Mouse (Mus musculus): ENCODE results near the gene Usp18.

Usp18 gene

DNA sequence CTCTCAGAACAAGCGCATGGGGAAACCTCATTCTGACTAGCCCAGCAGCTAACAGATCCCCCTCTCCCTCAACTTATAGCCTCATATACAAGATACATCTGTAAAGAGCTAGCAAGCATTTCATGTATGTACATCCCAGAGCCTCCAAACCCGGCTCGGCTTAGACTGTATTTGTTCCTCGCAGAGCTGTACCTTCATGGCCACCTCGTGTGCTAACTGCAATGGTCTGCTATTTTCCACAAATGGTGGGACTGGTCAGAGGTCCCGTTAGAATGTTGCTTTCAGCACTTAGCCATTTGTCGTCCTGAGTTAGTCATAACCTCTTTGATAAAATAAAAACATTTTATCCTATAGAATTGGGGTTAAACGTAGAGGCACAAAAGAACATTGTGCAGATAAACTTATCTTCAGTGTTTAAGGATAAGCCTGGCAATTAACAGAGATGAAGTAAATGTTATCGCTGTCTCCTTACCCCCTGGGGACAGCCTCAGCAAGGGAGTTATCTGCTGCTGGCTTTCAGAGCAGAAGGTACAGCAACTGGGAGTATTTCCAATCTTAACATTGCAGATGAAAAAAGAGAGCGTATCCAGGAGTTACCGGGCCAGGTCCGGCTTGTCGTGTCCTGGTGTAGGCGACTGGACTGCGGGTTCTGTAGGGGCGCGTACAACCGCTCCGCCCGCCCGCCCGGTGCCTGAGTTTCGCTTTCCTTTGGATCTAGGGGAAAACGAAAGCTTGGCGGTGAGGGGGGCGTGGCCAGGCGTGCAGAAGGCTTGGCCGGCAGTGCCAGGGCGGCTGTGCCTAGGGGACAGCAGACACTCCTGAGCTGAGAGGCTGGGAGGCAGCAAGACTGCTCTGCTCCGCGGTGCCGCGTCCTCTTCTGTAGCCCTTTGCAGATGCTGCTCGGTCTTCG, at the start of gene Usp18:
Gene Usp18 (plus strand): TSS at position 780 of the 910 bp plus-strand sequence.
- peak; percentile 97 for DNase-seq (ENCODE audit: inconsistent ontology term)

- no peak for DNase-seq (ENCODE audit: inconsistent ontology term)
Observed at GRCm38 (mm10) chr6:121197807-121198365, 47.8 kb upstream of the Usp18 start.

- DNase-seq (ENCODE audit: inconsistent ontology term) = no peak
Observed at GRCm38 (mm10) chr6:121200458-121200857, 45.2 kb upstream of the Usp18 start.

DNA sequence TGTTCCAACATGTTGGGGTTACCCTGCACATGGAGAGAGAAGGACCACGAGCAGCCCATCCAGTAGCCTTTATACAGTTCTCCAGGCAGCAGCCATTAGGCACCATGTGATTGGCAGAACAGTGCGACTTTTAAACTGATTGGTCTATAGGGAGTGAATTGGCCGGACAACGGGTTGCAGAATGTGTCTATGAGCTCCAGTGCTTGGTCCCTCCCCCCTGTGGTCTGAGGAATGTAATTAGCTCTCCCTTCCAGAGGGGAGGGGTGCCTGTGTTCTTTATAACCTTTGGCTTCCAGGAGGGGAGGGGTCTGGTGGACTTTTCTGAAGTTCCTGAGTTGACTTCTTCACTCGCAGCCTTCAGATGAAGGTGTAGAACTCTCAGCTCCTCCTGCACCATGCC, 43.7 kb upstream of the Usp18 start:
- no peak for DNase-seq (ENCODE audit: inconsistent ontology term)

- DNase-seq (ENCODE audit: inconsistent ontology term) = no peak
Observed at GRCm38 (mm10) chr6:121206481-121206880, 39.2 kb upstream of the Usp18 start.

- no peak for DNase-seq (ENCODE audit: inconsistent ontology term)
Observed at GRCm38 (mm10) chr6:121209584-121209983, 36.1 kb upstream of the Usp18 start.

GRCm38 (mm10) chr6:121210149-121210925, 35.4 kb upstream of the Usp18 start, which contains the start of gene Tuba8:
TSS of gene Tuba8 (plus strand) at chr6:121210696.
- peak; percentile 87 for DNase-seq (ENCODE audit: inconsistent ontology term)

DNA sequence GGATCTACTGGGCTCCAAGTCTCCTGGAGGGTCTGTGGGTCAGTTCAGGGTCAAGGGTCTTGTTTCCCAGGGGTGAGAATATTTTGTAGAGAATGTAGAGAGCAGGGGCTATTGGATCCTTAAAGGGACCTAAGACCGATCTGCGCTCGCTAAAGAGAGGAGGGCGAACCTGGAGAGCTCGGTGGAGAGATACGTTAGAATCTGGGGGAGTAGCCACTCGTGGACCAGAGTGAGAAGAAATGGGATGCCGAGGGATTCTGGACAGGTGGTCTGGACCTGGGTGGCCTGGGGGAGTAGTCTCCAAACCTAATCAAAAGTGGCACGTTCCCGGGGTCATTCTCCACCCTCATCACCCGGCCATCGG, 34.8 kb upstream of the Usp18 start:
- DNase-seq (ENCODE audit: inconsistent ontology term) = no peak

GRCm38 (mm10) chr6:121211743-121212142, 34.0 kb upstream of the Usp18 start:
- DNase-seq (ENCODE audit: inconsistent ontology term) = no peak

DNA sequence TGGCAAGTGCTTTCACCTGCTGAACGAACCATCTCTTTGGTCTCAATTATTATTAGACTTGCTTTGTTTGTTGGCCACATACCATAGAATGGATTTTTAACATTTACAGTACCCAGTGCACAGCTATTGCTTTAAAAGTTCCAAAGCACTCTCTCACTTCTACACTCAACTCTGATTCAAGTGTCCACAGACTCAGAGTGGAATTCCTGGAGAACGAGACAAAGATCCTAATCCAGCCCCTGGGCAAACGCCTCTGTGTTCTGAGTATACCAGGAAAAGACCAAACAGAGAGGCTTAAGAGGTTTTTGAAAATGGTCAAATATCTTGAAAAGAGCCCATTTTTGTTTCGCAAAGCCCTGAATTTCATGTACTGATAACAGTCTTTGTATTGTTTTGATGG, 32.7 kb upstream of the Usp18 start:
- DNase-seq (ENCODE audit: inconsistent ontology term) = no peak

DNA sequence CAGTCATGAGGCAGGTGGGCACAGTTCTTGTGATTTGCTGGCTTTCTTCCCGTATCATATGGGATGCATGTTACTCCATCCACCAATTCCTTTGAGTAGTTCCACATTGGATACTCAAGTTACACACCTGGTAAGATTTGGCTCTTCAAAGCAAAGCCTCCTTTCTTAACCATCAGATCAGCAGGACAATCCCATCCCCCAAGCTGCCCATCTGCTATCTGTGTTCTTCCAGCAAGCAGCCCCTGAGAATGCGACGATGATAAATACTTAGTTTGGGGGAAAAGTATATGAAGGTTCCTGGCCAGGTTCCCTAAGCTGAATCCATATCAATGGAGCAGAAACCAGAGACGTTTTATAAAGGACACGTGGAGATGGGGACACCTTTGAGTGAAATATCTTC, 31.5 kb upstream of the Usp18 start:
- DNase-seq (ENCODE audit: inconsistent ontology term) = no peak

- no peak for DNase-seq (ENCODE audit: inconsistent ontology term)
Observed at GRCm38 (mm10) chr6:121214667-121215330, 30.9 kb upstream of the Usp18 start.

DNA sequence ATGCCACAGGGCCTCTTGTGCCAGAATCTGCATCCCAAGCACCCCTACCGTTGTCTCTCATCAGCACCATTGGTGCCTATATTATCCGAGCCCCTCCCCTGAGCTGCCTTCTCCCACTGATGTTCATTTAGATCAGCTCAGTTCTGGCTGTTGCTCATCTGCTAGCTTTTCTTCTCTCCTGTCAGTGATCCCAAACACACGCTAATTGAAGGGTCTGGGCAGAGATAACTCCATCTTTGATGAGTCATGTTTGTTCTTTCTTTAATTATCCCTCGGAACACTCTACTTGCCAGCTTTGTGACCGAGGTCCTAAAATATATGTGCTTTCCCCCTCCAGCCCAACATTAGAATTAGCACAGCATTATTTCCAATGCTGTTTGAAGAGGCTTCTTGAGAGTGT, 30.4 kb upstream of the Usp18 start:
- no peak for DNase-seq (ENCODE audit: inconsistent ontology term)

- DNase-seq (ENCODE audit: inconsistent ontology term) = no peak
Observed at GRCm38 (mm10) chr6:121215896-121216295, 29.8 kb upstream of the Usp18 start.

- DNase-seq (ENCODE audit: inconsistent ontology term) = no peak
Observed at GRCm38 (mm10) chr6:121216589-121217255, 29.0 kb upstream of the Usp18 start.

DNA sequence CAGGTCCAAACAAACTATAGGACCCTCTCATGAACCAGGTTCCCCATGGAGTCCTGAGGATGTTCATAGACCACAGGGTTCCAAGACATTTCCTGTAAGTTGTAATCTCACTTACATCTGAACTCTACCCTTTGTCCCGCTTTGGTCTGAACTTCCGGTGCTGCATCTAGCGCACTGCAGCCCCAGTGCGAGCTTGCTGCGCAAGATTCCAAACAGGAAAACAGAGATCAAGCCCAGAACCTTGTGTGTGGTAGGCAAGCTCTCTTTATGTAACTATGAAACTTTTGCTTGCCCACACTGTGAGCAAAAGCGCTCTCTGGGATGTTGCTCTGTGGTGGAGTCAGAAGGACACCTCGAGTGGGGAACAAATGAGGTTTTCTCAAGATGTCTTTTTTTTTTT, 27.7 kb upstream of the Usp18 start:
- no peak for DNase-seq (ENCODE audit: inconsistent ontology term)

- no peak for DNase-seq (ENCODE audit: inconsistent ontology term)
Observed at GRCm38 (mm10) chr6:121219406-121219805, 26.3 kb upstream of the Usp18 start.

- no peak for DNase-seq (ENCODE audit: inconsistent ontology term)
Observed at GRCm38 (mm10) chr6:121220181-121220580, 25.5 kb upstream of the Usp18 start.

- no peak for DNase-seq (ENCODE audit: inconsistent ontology term)
Observed at GRCm38 (mm10) chr6:121221876-121222597, 23.7 kb upstream of the Usp18 start.

GRCm38 (mm10) chr6:121223001-121223400, 22.7 kb upstream of the Usp18 start:
- no peak for DNase-seq (ENCODE audit: inconsistent ontology term)

- no peak for DNase-seq (ENCODE audit: inconsistent ontology term)
Observed at GRCm38 (mm10) chr6:121224067-121224466, 21.6 kb upstream of the Usp18 start.

All from Muller cell, postnatal 12 days (primary cell).